Mouse (Mus musculus): ENCODE measurements around the gene Efcab5. TPM values are rescaled to one million over a fixed set of nuclear protein-coding genes. Genes with fewer than 3 reads are reported as not detected.
"Not testable (repeated sequence)": the region's sequence is repeated elsewhere in the genome, so short reads cannot be mapped to it uniquely, and the experiment has no call there.

The Efcab5 gene
- polyA plus RNA-seq, 1 experiment from 2014 or later, result 0.13 TPM

- no peak overlapping the region for H3K27ac ChIP-seq (replicated peaks)
- no peaks in the 10 kb centered on the region for H3K9me3 ChIP-seq
- ATAC-seq (ENCODE audit: extremely low read depth, insufficient number of reproducible peaks, low FRiP score, low TSS enrichment), result no peak
- H3K4me2 ChIP-seq, result no peak overlapping the region
- H3K9ac ChIP-seq, result no peak overlapping the region
- WGBS, result 88% methylated on average over 4 of the region's 4 CpGs
- no peaks in the 10 kb centered on the region for H3K36me3 ChIP-seq
- no peaks in the 10 kb centered on the region for H3K27me3 ChIP-seq (replicated peaks)
- no peaks in the 10 kb centered on the region for H3K4me1 ChIP-seq
- H3K4me3 ChIP-seq, result no peak overlapping the region
Observed at GRCm38 (mm10) chr11:77133450-77133849, 55.3 kb downstream of the Efcab5 start.

GRCm38 (mm10) chr11:77132580-77132979 is 56.2 kb downstream of the Efcab5 start:
- 52% methylated on average over 3 of the region's 3 CpGs for WGBS
- Histone ChIP-seq H3K9me3 (no peaks in the 10 kb centered on the region), H3K4me3 (no peak overlapping the region), H3K27me3 (replicated peaks) (no peaks in the 10 kb centered on the region), H3K27ac (replicated peaks) (no peak overlapping the region), H3K4me2 (no peak overlapping the region), H3K9ac (no peak overlapping the region), H3K36me3 (no peaks in the 10 kb centered on the region), H3K4me1 (no peaks in the 10 kb centered on the region)
- no peak for ATAC-seq (ENCODE audit: extremely low read depth, insufficient number of reproducible peaks, low FRiP score, low TSS enrichment)

GRCm38 (mm10) chr11:77128562-77128961 is 60.2 kb downstream of the Efcab5 start:
- Histone ChIP-seq H3K9me3 (no peaks in the 10 kb centered on the region), H3K27me3 (replicated peaks) (no peaks in the 10 kb centered on the region), H3K4me3 (no peak overlapping the region), H3K27ac (replicated peaks) (no peak overlapping the region), H3K9ac (no peak overlapping the region), H3K4me1 (no peaks in the 10 kb centered on the region), H3K36me3 (no peaks in the 10 kb centered on the region), H3K4me2 (no peak overlapping the region)
- ATAC-seq (ENCODE audit: extremely low read depth, insufficient number of reproducible peaks, low FRiP score, low TSS enrichment), result no peak
- WGBS, result 80% methylated on average over 3 of the region's 3 CpGs

GRCm38 (mm10) chr11:77111141-77111540 is 77.6 kb downstream of the Efcab5 start:
- ATAC-seq (ENCODE audit: extremely low read depth, insufficient number of reproducible peaks, low FRiP score, low TSS enrichment), result no peak
- Histone ChIP-seq H3K36me3 (no peaks in the 10 kb centered on the region), H3K9me3 (no peaks in the 10 kb centered on the region), H3K4me1 (no peaks in the 10 kb centered on the region), H3K27ac (replicated peaks) (no peak overlapping the region), H3K27me3 (replicated peaks) (no peaks in the 10 kb centered on the region), H3K4me2 (no peak overlapping the region), H3K4me3 (no peak overlapping the region), H3K9ac (no peak overlapping the region)
- WGBS, result 78% methylated on average over 6 of the region's 6 CpGs

GRCm38 (mm10) chr11:77108442-77108841 is 80.3 kb downstream of the Efcab5 start:
- Histone ChIP-seq H3K27me3 (replicated peaks) (0 out of 2 replicates have a peak, but pooled peaks cover 3% of the 10 kb centered on the region), H3K27ac (replicated peaks) (no peak overlapping the region), H3K4me1 (no peaks in the 10 kb centered on the region), H3K9me3 (no peaks in the 10 kb centered on the region), H3K4me2 (no peak overlapping the region), H3K4me3 (no peak overlapping the region), H3K9ac (no peak overlapping the region), H3K36me3 (no peaks in the 10 kb centered on the region)
- 81% methylated on average over 6 of the region's 6 CpGs for WGBS
- ATAC-seq (ENCODE audit: extremely low read depth, insufficient number of reproducible peaks, low FRiP score, low TSS enrichment), result no peak

GRCm38 (mm10) chr11:77107872-77108271 is 80.9 kb downstream of the Efcab5 start:
- not testable (repeated sequence) for H3K4me3 ChIP-seq; H3K36me3 ChIP-seq; ATAC-seq (ENCODE audit: extremely low read depth, insufficient number of reproducible peaks, low FRiP score, low TSS enrichment); H3K9ac ChIP-seq; H3K27me3 ChIP-seq (replicated peaks); H3K27ac ChIP-seq (replicated peaks); H3K9me3 ChIP-seq; H3K4me1 ChIP-seq; H3K4me2 ChIP-seq
- 77% methylated on average over 12 of the region's 12 CpGs for WGBS

- no peak for ATAC-seq (ENCODE audit: extremely low read depth, insufficient number of reproducible peaks, low FRiP score, low TSS enrichment)
Observed at GRCm38 (mm10) chr11:77106961-77107360, 81.8 kb downstream of the Efcab5 start.

GRCm38 (mm10) chr11:77100137-77100937 is 88.4 kb downstream of the Efcab5 start:
- H3K36me3 ChIP-seq, result no peaks in the 10 kb centered on the region
- H3K4me3 ChIP-seq, result no peak overlapping the region
- peak overlapping the region; percentile 25; the same call in 1 of the 2 replicates for H3K4me2 ChIP-seq
- peaks cover 17% of the 10 kb centered on the region for H3K4me1 ChIP-seq
- peaks cover 13% of the 10 kb centered on the region; the same call in 1 of the 2 replicates for H3K27me3 ChIP-seq (replicated peaks)
- H3K27ac ChIP-seq (replicated peaks), result no peak overlapping the region
- WGBS, result 12% methylated on average over 10 of the region's 10 CpGs
- H3K9ac ChIP-seq, result no peak overlapping the region
- no peak for ATAC-seq (ENCODE audit: extremely low read depth, insufficient number of reproducible peaks, low FRiP score, low TSS enrichment)
- H3K9me3 ChIP-seq, result no peaks in the 10 kb centered on the region

More at GRCm38 (mm10) chr11:77106961-77107360, 81.8 kb downstream of the Efcab5 start:
- Histone ChIP-seq H3K4me1 (no peaks in the 10 kb centered on the region), H3K9ac (no peak overlapping the region), H3K4me3 (no peak overlapping the region), H3K27ac (replicated peaks) (no peak overlapping the region), H3K9me3 (no peaks in the 10 kb centered on the region), H3K4me2 (no peak overlapping the region), H3K36me3 (no peaks in the 10 kb centered on the region), H3K27me3 (replicated peaks) (0 out of 2 replicates have a peak, but pooled peaks cover 3% of the 10 kb centered on the region)
- 86% methylated on average over 6 of the region's 6 CpGs for whole genome bisulfite sequencing

- H3K9me3 ChIP-seq, result no peaks in the 10 kb centered on the region
- ATAC-seq (ENCODE audit: extremely low read depth, insufficient number of reproducible peaks, low FRiP score, low TSS enrichment), result no peak
- no peak overlapping the region for H3K9ac ChIP-seq
- no peak overlapping the region for H3K27ac ChIP-seq (replicated peaks)
- H3K36me3 ChIP-seq, result no peaks in the 10 kb centered on the region
- WGBS, result 69% methylated on average over 19 of the region's 19 CpGs
- no peak overlapping the region for H3K4me2 ChIP-seq
- peaks cover 10% of the 10 kb centered on the region; the same call in 1 of the 2 replicates for H3K27me3 ChIP-seq (replicated peaks)
- H3K4me3 ChIP-seq, result no peak overlapping the region
- peaks cover 17% of the 10 kb centered on the region for H3K4me1 ChIP-seq
Observed at GRCm38 (mm10) chr11:77098332-77098972, 90.3 kb downstream of the Efcab5 start.

GRCm38 (mm10) chr11:77096991-77097390 is 91.8 kb downstream of the Efcab5 start:
- Histone ChIP-seq H3K4me2 (no peak overlapping the region), H3K36me3 (no peaks in the 10 kb centered on the region), H3K4me1 (peaks cover 20% of the 10 kb centered on the region), H3K4me3 (no peak overlapping the region), H3K9me3 (no peaks in the 10 kb centered on the region), H3K27me3 (replicated peaks) (peaks cover 10% of the 10 kb centered on the region), H3K27ac (replicated peaks) (no peak overlapping the region), H3K9ac (no peak overlapping the region)
- 41% methylated on average over 7 of the region's 7 CpGs for WGBS
- ATAC-seq (ENCODE audit: extremely low read depth, insufficient number of reproducible peaks, low FRiP score, low TSS enrichment), result no peak

GRCm38 (mm10) chr11:77096581-77096980 is 92.2 kb downstream of the Efcab5 start:
- peaks cover 10% of the 10 kb centered on the region for H3K27me3 ChIP-seq (replicated peaks)
- H3K36me3 ChIP-seq, result no peaks in the 10 kb centered on the region
- H3K9ac ChIP-seq, result no peak overlapping the region
- no peak overlapping the region for H3K27ac ChIP-seq (replicated peaks)
- H3K9me3 ChIP-seq, result no peaks in the 10 kb centered on the region
- H3K4me1 ChIP-seq, result peaks cover 20% of the 10 kb centered on the region
- 46% methylated on average over 3 of the region's 3 CpGs for WGBS
- H3K4me3 ChIP-seq, result no peak overlapping the region
- ATAC-seq (ENCODE audit: extremely low read depth, insufficient number of reproducible peaks, low FRiP score, low TSS enrichment), result no peak
- H3K4me2 ChIP-seq, result no peak overlapping the region
